In genomic region chr12:108255511-108255919, GRCm38 (mm10) we compare ENCODE assay signal across 10 mouse cellular contexts. TPM values are rescaled to one million over a fixed set of nuclear protein-coding genes. Genes with fewer than 3 reads are reported as not detected.
DNase-seq lines count a peak whose midpoint lies in the region; ATAC-seq and TF ChIP-seq lines count a peak whose summit lies in the region.
"Had no signal": no experiment of that assay in that cellular context is flagged by ENCODE, and none has a peak within 500 bp of the region (broad histone marks: within the 10 kb centered on the region; RNA-seq: fewer than 3 reads in every experiment).

No protein-coding gene starts in this region.

- TF ChIP-seq POLR2A in thymus, adult 2 months (IDR thresholded peaks at IDR 0.05; ENCODE audit: control insufficient read depth, extremely low read depth, insufficient read depth, low read length, poor library complexity) = no peak

- no peak overlapping the region for H3K4me2 ChIP-seq in embryonic facial prominence, embryonic 11.5 days (ENCODE audit: low read depth, low read length)
- H3K4me2 ChIP-seq in intestine, embryonic 15.5 days (replicated peaks) = 0 out of 2 replicates have a peak overlapping the region, but pooled peaks have one; percentile 14
- peak overlapping the region; percentile 25; the same call in 1 of the 2 replicates for H3K4me2 ChIP-seq in midbrain, embryonic 12.5 days (replicated peaks)
- H3K4me2 ChIP-seq: embryonic facial prominence, embryonic 13.5 days; limb, embryonic 15.5 days had no signal

- H3K4me3 ChIP-seq in ES-E14 (ENCODE audit: insufficient read depth in 1 of 2, low read depth in 1 of 2, low read length in 2 of 2, poor library complexity in 1 of 2, severe bottlenecking in 1 of 2) = no peak overlapping the region
- H3K4me3 ChIP-seq in embryonic facial prominence, embryonic 11.5 days (ENCODE audit: low read depth, low read length) = no peak overlapping the region
- no peak overlapping the region for H3K4me3 ChIP-seq in intestine, embryonic 15.5 days (replicated peaks)
- no peak overlapping the region for H3K4me3 ChIP-seq in midbrain, embryonic 12.5 days
- H3K4me3 ChIP-seq in thymus, adult 2 months (ENCODE audit: control insufficient read depth, insufficient read depth, low read length) = no peak overlapping the region
- H3K4me3 ChIP-seq: embryonic facial prominence, embryonic 13.5 days; limb, embryonic 15.5 days had no signal

- H3K9me3 ChIP-seq in ES-E14 (ENCODE audit: control insufficient read depth, insufficient read depth, low read depth, low read length) = no peaks in the 10 kb centered on the region
- no peaks in the 10 kb centered on the region for H3K9me3 ChIP-seq in embryonic facial prominence, embryonic 11.5 days (replicated peaks; ENCODE audit: control insufficient read depth, low read length)
- H3K9me3 ChIP-seq in intestine, embryonic 15.5 days = no peaks in the 10 kb centered on the region
- H3K9me3 ChIP-seq in midbrain, embryonic 12.5 days = no peaks in the 10 kb centered on the region
- H3K9me3 ChIP-seq: embryonic facial prominence, embryonic 13.5 days; limb, embryonic 15.5 days had no signal

- WGBS in embryonic facial prominence, embryonic 11.5 days = 9% methylated on average over 8 of the region's 8 CpGs
- 31% methylated on average over 8 of the region's 8 CpGs for WGBS in intestine, embryonic 15.5 days
- WGBS in midbrain, embryonic 12.5 days = 0% methylated on average over 8 of the region's 8 CpGs
- 91% methylated on average over 8 of the region's 8 CpGs for WGBS in thymus, adult 2 months

- ATAC-seq in embryonic facial prominence, embryonic 11.5 days (replicated peaks; ENCODE audit: insufficient number of reproducible peaks, low FRiP score, low TSS enrichment, low read depth) = peak; percentile 29
- no peak for ATAC-seq in intestine, embryonic 15.5 days
- ATAC-seq in midbrain, embryonic 12.5 days (ENCODE audit: low FRiP score, low read depth) = peak; percentile 41

- no peaks in the 10 kb centered on the region for H3K27me3 ChIP-seq in embryonic facial prominence, embryonic 11.5 days (ENCODE audit: control insufficient read depth, insufficient read depth, low read length)
- H3K27me3 ChIP-seq in intestine, embryonic 15.5 days (replicated peaks) = no peaks in the 10 kb centered on the region
- H3K27me3 ChIP-seq in midbrain, embryonic 12.5 days = no peaks in the 10 kb centered on the region
- H3K27me3 ChIP-seq in thymus, adult 2 months (ENCODE audit: control insufficient read depth, insufficient read depth, low read length) = no peaks in the 10 kb centered on the region
- H3K27me3 ChIP-seq: embryonic facial prominence, embryonic 13.5 days; limb, embryonic 15.5 days had no signal

- no peak for TF ChIP-seq CTCF in thymus, adult 2 months (IDR thresholded peaks at IDR 0.05; ENCODE audit: borderline replicate concordance, control insufficient read depth, extremely low read depth, insufficient read depth, low read length, poor library complexity)

- H3K9ac ChIP-seq in ES-E14 (ENCODE audit: insufficient read depth, low read depth, low read length, poor library complexity, severe bottlenecking) = 0 out of 2 replicates have a peak overlapping the region, but pooled peaks have one; percentile 4
- no peak overlapping the region for H3K9ac ChIP-seq in embryonic facial prominence, embryonic 11.5 days (replicated peaks; ENCODE audit: low read length)
- no peak overlapping the region for H3K9ac ChIP-seq in intestine, embryonic 15.5 days
- no peak overlapping the region for H3K9ac ChIP-seq in midbrain, embryonic 12.5 days (replicated peaks)
- H3K9ac ChIP-seq: embryonic facial prominence, embryonic 13.5 days; limb, embryonic 15.5 days had no signal

- H3K4me1 ChIP-seq in ES-E14 (ENCODE audit: control insufficient read depth in 2 of 2, insufficient read depth in 2 of 2, low read length in 2 of 2, poor library complexity in 1 of 2) = peaks cover 0 to 35% of the 10 kb centered on the region in 2 experiments; a peak in 3 of 4 replicates
- peaks cover 4% of the 10 kb centered on the region for H3K4me1 ChIP-seq in embryonic facial prominence, embryonic 11.5 days (ENCODE audit: control insufficient read depth, insufficient read depth, low read length)
- peaks cover 44% of the 10 kb centered on the region for H3K4me1 ChIP-seq in intestine, embryonic 15.5 days (replicated peaks)
- H3K4me1 ChIP-seq in midbrain, embryonic 12.5 days = peaks cover 63% of the 10 kb centered on the region
- H3K4me1 ChIP-seq in thymus, adult 2 months (replicated peaks; ENCODE audit: control insufficient read depth, insufficient read depth, low read length) = peaks cover 9% of the 10 kb centered on the region

- in situ Hi-C loops in ES-E14 (cut with MboI; ENCODE audit: low sequenced_read_pairs in 2 of 2, unreplicated experiment in 2 of 2) = no loop called here

- peak; percentile 80 for DNase-seq in cerebellum, adult 9-11 months
- no peak for DNase-seq in cerebellum, adult 11 months
- DNase-seq in ES-E14 (ENCODE audit: low read depth, low spot score) = no peak
- DNase-seq in embryonic facial prominence, embryonic 11.5 days (ENCODE audit: low spot score) = no peak
- DNase-seq in thymus, postnatal 10 days (ENCODE audit: low spot score in 2 of 2) = no peak
- DNase-seq in thymus, adult 2 months = no peak

- no peaks in the 10 kb centered on the region for H3K36me3 ChIP-seq in ES-E14 (ENCODE audit: control insufficient read depth, insufficient read depth, low read length, poor library complexity, severe bottlenecking)
- no peaks in the 10 kb centered on the region for H3K36me3 ChIP-seq in embryonic facial prominence, embryonic 11.5 days (replicated peaks; ENCODE audit: control insufficient read depth, insufficient read depth, low read depth, low read length)
- H3K36me3 ChIP-seq in intestine, embryonic 15.5 days = no peaks in the 10 kb centered on the region
- no peaks in the 10 kb centered on the region for H3K36me3 ChIP-seq in midbrain, embryonic 12.5 days
- H3K36me3 ChIP-seq in thymus, adult 2 months (ENCODE audit: control insufficient read depth, insufficient read depth, low read length) = no peaks in the 10 kb centered on the region
- H3K36me3 ChIP-seq: embryonic facial prominence, embryonic 13.5 days; limb, embryonic 15.5 days had no signal

- H3K27ac ChIP-seq in ES-E14 (ENCODE audit: insufficient read depth, low read depth, low read length, poor library complexity, severe bottlenecking) = no peak overlapping the region
- no peak overlapping the region for H3K27ac ChIP-seq in embryonic facial prominence, embryonic 11.5 days (replicated peaks; ENCODE audit: low read depth, low read length)
- H3K27ac ChIP-seq in intestine, embryonic 15.5 days = peak overlapping the region; percentile 27; the same call in 1 of the 2 replicates
- peak overlapping the region; percentile 67 for H3K27ac ChIP-seq in midbrain, embryonic 12.5 days (replicated peaks)
- H3K27ac ChIP-seq in thymus, adult 2 months (ENCODE audit: control insufficient read depth, insufficient read depth, low read length) = no peak overlapping the region
- H3K27ac ChIP-seq: embryonic facial prominence, embryonic 13.5 days; limb, embryonic 15.5 days had no signal

TF ChIP-seq in ES-E14, 5 proteins besides CTCF, POLR2A, EP300 and RAD21:
- no peak for TF ChIP-seq HCFC1 (IDR thresholded peaks at IDR 0.05; ENCODE audit: borderline replicate concordance, insufficient read depth, low read length)
- TF ChIP-seq CHD2 (IDR thresholded peaks at IDR 0.05; ENCODE audit: low read depth, low read length) = no peak
- no peak for TF ChIP-seq ZNF384 (IDR thresholded peaks at IDR 0.05; ENCODE audit: low read depth, low read length)
- no peak for TF ChIP-seq MAFK (IDR thresholded peaks at IDR 0.05; ENCODE audit: insufficient read depth, low read depth, low read length)
- TF ChIP-seq ZC3H11A (IDR thresholded peaks at IDR 0.05; ENCODE audit: borderline replicate concordance, low read depth, low read length) = no peak

RNA-seq across cellular contexts. Expression of gene Ccdc85c, which starts 19.7 kb away (rescaled TPM):
- 21.9 and 24.4 TPM in 2 replicates for total RNA-seq in ES-E14 (2012; rRNA removed)
- 8.4 and 9.8 TPM in 2 replicates for polyA plus RNA-seq in embryonic facial prominence, embryonic 11.5 days (2014; fragmentation: Nextera tagmentation; extraction: Ambion mirVana)
- polyA plus RNA-seq in intestine, embryonic 15.5 days (2015; fragmentation: Nextera tagmentation; extraction: Ambion mirVana) = 8.7 and 9.3 TPM in 2 replicates
- 17.0 and 21.6 TPM in 2 replicates for polyA plus RNA-seq in midbrain, embryonic 12.5 days (2016; fragmentation: Nextera tagmentation; extraction: Ambion mirVana)
- 26.1 and 35.2 TPM in 2 replicates for polyA plus RNA-seq in thymus, adult 2 months (2012; rRNA removed)

RNA-seq across cellular contexts. Expression of gene Hhipl1, which starts 50.6 kb away (rescaled TPM):
- total RNA-seq in ES-E14 (2012; rRNA removed) = 0.53 and 1.0 TPM in 2 replicates
- polyA plus RNA-seq in embryonic facial prominence, embryonic 11.5 days (2014; fragmentation: Nextera tagmentation; extraction: Ambion mirVana) = 0.43 and 0.59 TPM in 2 replicates
- 0.55 and 0.69 TPM in 2 replicates for polyA plus RNA-seq in intestine, embryonic 15.5 days (2015; fragmentation: Nextera tagmentation; extraction: Ambion mirVana)
- 5.0 and 6.2 TPM in 2 replicates for polyA plus RNA-seq in midbrain, embryonic 12.5 days (2016; fragmentation: Nextera tagmentation; extraction: Ambion mirVana)
- 0.33 and 0.54 TPM in 2 replicates for polyA plus RNA-seq in thymus, adult 2 months (2012; rRNA removed)

Comparison
In these comparisons a context has a peak if more than half of its experiments do, and no peak if none do; other contexts are left out.
1. H3K27ac ChIP-seq: peak in intestine, embryonic 15.5 days (single experiment) and midbrain, embryonic 12.5 days (single experiment); none in ES-E14 (single experiment), embryonic facial prominence, embryonic 11.5 days (single experiment) and thymus, adult 2 months (single experiment).